Mouse (Mus musculus) stomach, embryonic 16.5 days (tissue): ENCODE measurements around the gene Raph1. TPM values are rescaled to one million over a fixed set of nuclear protein-coding genes. Genes with fewer than 3 reads are reported as not detected.

ENCODE experiments used
- microRNA-seq: library from miRNA; unstranded; fragments of <30 nt; microRNA quantifications from one replicate; pipeline ENCODE4, GENCODE M21; 2016
- polyA plus RNA-seq: library from polyadenylated mRNA; unstranded; fragments of >200 nt; fragmentation: Nextera tagmentation; extraction: Ambion mirVana; gene quantifications from 2 replicates; pipeline ENCODE4 v1.2.1, GENCODE M21; 2015

Gene Raph1
- polyA plus RNA-seq, 1 experiment from 2014 or later, result 26.5 TPM

Small RNA genes lying within 50 kb of the gene (microRNA-seq; reads per million reads assigned to microRNA genes)
- gene Gm23762, result not detected

Other genes with a start within 250 kb of the Raph1 start
- gene Cyp20a1, start 223.8 kb downstream of the Raph1 start, polyA plus RNA-seq, result 22.2 and 24.1 TPM in 2 replicates
- 16.2 and 16.3 TPM in 2 replicates for gene Abi2, start 157.5 kb downstream of the Raph1 start, polyA plus RNA-seq
- 0.25 and 0.31 TPM in 2 replicates for gene Cd28, start 149.7 kb upstream of the Raph1 start, polyA plus RNA-seq